Mouse (Mus musculus): Measurements from ENCODE around the gene Ubald2.
"Not testable (repeated sequence)": the region's sequence is repeated elsewhere in the genome, so short reads cannot be mapped to it uniquely, and the experiment has no call there.

Ubald2 gene

DNA sequence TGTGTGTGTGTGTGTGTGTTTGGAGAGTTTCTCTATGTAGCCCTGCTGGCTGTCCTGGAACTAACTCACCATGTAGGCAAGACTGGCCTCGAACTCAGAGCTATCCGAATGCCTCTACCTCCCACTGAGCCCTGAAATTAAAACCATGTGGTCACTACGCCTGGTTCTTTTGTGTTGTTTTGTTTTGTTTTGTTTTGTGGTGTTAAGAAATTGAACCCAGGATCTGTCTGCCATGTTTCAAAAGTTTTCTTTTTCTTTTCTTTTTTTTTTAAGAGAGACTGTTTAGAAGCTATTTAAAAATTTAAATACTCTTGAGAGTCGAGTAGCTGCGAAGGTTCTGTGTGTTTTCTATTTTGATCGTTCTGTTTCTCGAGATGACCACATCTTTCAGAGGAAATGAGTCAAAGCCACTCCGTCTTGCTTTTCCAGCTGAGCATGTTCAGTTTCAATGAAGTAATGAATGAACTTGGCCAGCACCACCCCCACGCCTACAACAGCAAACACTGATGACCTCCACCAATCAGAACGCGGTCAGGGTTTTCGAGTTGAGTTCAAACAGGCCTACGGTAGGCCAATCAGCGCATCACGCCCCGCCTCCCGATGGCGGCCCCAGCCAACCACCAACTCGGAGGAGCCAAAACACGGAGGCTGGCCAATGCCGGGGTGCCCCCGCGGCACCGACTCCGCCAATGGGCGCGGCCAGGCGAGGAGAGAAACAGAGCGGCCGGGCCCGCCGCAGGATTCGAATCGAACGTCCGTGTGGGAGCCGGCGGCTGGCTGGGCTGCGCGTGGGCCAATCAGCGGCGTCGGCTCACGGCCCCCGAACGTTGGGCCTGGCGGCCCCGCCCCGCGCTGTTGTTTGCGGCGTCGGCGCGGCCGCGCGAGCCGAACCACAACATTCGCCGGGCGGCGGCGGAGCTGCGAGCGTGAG is at the start of gene Ubald2:
Gene Ubald2 (plus strand): TSS at position 739 of the 931 bp plus-strand sequence.
- in situ Hi-C loops (cut with MboI; ENCODE audit: unreplicated experiment in 2 of 2): no loop called here

DNA sequence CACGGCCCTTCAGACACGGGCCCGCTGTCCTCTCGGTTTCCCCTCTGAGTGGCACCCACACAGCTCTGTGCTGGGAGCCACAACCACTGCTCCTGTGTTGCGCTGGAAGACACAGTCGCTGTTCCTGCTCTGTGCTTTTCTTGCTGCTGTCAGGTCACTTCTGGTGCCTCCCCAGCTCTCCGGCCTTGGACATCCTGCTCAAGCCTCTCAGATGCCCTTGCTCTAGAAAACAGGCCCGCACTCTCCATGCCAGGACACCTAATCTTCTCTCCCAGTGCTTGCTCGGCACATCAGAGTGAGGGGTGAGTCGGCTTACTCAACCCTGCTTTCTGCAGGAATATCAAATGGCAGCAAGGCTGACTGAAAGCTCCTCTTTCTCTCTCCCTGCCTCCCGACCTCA is 49.7 kb upstream of the Ubald2 start:
- in situ Hi-C loops (cut with MboI; ENCODE audit: unreplicated experiment in 2 of 2): no loop called here

DNA sequence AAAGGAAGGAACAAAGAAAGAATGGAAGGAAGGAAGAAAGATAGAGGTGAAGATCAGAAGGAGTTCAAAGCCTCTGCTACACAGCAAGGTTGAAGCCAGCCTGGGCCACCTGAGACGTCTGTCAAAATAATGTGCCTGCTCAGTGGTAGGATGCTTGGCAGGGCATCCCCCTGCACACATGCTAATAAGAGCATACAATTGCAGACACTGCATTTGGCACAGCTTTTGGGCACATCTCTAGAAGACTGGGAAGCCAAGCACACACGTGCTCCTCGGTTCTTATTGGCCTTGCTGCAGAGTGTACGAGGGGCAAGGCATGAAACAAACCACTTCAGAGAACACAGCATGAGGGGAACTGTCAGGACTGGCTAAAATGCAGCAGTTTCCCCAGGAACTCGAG is 47.9 kb upstream of the Ubald2 start:
- in situ Hi-C loops (cut with MboI; ENCODE audit: unreplicated experiment in 2 of 2): no loop called here

DNA sequence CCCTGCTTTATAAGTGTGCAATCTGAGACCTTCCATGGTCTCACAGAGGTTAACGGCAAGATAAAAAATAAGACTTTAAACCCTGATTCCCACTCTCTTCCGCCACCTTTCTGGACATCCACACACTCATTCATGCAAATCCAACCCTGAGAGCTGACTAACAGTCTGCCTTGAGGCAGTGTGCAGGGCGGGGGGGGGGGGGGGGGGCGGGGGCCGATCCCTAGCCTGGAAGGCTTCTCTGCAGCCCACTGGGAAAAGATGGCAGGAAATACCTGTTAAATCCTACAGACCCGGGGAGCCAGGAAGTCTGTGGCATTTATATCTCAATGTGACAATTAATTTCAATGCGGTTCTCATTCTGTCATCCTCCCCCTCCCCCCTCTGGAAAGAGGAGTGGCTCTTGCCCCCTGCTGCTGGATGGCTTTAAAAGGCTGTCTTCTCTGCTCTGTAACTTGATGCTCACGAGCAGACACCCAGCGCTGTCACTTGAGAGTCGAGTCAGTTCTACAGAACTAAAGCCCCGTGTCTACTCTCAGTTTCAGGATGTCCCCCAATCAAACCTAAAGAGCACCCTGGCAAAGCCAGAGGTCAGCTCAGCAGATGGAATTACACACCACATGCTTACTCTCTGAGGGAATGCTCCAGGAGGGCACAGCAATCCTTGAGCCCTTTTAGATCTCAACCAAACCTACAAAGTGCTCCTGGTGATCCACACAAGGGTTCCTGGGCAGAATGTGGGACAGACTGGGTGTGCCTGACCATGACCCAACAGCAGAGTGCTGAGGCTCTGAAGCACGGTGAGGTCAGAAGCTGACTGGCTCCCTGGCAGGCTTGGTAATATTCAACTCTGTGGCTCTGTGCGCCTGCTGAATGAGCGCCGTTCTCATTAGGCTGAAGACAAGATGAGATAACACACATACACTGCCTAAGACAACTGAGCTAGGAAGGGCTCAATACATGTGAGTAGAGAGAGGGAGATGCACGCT is 46.5 kb upstream of the Ubald2 start:
- in situ Hi-C loops (cut with MboI; ENCODE audit: unreplicated experiment in 2 of 2): no loop called here

DNA sequence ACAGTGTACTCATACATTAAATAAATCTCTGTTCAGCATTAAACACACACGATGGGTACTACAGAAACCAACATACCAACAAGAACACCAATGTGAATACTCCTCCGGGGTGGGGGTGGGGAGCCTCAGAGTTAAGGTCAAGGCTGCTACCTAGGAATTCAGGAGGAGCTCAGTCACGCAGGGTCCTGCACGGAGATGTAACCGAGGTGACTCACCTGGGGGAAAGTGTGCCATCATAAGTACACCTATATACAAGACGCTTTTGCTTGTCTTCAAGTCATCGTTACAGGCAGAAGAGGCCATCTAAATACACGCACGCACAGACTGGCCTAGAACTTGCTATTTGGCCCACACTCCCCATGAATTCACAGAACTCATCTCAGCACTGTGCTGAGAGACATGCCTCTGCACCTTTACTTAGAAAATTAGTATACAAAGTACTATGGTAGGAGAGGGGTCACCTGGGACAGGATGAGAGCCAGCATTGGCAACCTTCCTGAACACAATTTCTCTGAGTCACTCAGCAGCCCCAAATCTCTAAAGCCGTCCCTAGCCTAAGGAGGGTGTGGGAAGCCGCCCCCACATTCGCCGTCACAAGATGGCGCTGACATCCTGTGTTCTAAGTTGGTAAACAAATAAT is 44.9 kb upstream of the Ubald2 start:
- in situ Hi-C loops (cut with MboI; ENCODE audit: unreplicated experiment in 2 of 2): no loop called here

DNA sequence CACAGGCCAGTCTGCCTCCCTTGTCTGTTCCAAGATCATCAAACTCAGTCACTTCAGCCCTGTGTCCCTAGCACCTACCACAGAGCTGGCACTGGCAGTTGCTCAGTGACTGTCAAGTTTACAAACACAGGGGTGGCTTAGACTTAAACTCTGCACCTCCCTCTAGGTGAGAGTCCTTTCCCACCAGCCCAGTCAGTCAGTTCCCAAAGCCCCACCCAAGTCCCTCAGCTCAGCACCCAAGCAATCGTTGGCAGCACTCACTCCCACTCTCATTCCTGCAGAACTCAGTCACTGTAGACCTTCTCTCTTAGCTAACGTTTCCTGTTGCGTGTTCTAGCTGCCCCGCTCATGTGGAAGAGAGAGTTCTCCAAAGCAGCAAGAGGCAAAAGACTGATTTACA is 39.1 kb upstream of the Ubald2 start:
- in situ Hi-C loops (cut with MboI; ENCODE audit: unreplicated experiment in 2 of 2): loop anchor here (5.0 kb wide), 1 partner anchor 53 kb away; no protein-coding TSS in a partner anchor

DNA sequence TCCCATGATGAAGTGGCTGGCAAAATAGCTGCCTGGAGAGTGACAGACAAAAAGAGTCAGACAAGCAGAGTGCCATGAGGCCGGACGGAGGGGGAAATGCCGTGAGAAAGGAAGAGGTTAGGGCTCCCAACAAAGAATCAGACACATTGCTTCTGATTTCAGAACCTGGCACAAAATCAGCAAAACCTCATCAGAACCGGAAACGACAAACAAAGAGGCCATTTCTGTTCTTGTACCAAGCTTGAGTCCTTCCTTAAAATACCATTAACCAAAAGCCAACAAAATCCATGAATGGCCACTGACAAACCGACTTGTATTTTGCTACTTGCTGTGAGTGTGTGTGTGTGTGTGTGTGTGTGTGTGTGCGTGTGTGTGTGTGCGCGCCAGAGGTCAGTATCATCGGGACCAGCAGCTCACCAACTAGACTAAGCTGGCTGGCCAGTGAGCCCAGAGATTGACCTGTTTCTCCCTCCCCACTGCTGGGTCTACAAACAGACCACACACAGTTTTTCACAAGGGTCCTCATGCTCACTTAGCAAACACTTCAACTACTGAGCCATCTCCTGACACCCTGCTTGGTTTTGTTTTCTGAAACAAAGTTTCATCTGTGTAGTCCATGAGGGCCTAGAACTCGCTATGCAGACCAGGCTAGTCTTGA is 37.5 kb upstream of the Ubald2 start:
- in situ Hi-C loops (cut with MboI; ENCODE audit: unreplicated experiment in 2 of 2): loop anchor here (5.0 kb wide), 1 partner anchor 51 kb away; no protein-coding TSS in a partner anchor

DNA sequence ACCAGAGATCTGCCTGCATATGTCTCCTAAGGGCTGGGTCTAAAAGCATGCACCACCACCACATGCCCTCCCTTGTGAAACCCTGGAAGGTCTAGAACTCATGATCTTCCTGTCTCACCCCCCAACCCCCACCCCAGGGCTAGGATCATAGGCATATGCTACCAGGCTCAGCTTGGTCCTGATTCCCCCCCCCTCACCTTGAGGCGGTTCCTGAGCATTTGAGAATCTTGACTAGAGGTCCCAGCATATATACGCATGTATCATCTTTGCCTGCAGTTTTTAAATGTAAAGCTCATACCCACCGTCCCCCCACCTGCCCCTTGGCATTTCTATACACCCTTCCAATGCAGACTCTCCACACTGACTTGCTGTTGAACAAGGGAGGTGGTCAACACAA is 37.0 kb upstream of the Ubald2 start:
- in situ Hi-C loops (cut with MboI; ENCODE audit: unreplicated experiment in 2 of 2): loop anchor here (5.0 kb wide), 1 partner anchor 50 kb away; no protein-coding TSS in a partner anchor

DNA sequence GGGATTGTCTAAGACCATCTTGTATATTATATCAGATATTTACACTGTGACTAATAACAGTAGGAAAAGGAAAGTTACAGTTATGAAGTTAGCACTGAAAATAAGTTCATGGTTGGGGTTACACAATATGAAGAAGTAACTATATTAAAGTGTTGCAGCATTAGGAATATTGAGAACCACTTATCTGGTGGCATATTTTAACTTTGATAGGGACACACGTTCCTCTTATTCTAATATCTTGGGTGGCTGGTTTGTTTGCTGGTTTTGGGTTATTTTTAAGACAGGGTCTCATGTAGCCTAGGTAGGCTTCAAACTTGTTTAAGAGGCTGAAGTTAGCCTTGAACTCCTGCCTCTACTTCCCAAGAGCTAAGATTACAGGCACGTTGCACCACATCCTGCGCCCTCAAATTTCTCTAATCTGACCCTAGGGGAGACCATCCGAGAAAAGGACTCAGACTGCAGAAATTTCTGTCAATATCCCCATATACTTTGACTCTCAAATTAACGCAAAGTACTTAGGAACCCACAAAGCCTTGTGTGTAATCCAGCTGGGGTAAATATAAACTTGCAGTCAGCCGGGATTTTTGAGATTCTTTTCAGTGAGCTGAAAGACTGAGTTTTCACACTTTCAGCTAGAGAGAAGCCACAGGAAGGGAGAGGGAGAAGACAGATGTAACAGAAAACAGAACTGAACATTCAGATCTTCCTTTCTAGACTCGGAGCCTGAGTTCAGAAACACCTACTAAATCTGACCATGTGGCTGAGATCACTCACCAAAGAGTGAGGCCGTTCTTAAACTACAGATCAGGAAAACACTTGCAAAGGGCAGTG is 36.2 kb upstream of the Ubald2 start:
- in situ Hi-C loops (cut with MboI; ENCODE audit: unreplicated experiment in 2 of 2): loop anchor here (5.0 kb wide), 1 partner anchor 50 kb away; no protein-coding TSS in a partner anchor

DNA sequence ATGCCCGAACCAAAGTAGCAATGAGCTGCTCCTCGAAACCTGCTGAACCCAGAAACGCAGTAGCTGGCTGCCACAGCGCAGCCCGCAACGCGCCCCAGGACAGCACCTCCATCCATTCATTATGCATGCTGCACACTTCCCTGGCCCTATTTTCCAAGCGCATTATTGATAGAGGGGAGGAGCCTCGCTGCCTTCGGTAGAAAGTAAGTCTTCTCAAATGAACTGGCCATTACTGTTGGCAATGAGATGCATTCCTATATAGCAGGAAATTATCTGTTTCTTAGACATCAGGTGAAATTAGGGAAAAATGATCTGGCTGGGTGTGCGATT is 35.6 kb upstream of the Ubald2 start:
- in situ Hi-C loops (cut with MboI; ENCODE audit: unreplicated experiment in 2 of 2): loop anchor here (5.0 kb wide), 1 partner anchor 49 kb away; no protein-coding TSS in a partner anchor

DNA sequence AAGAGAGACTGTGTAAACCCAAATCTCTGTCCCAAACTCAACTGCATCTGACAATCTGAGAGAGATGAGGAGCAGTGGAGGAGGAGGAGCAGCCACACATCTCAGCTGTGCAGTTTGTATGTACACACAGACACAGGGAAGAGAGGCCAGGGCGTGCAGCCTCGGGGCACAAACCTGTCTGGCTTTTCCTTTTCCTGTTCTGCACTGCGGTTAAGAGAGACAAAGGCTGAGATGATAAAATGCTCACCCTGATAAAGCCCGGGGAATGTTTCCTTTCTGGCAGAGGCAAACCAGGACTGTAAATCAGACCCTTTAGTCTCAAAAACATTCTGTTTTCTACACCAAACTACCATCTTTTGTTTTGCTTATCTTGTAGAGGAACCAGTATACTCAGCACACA is 33.3 kb upstream of the Ubald2 start:
- in situ Hi-C loops (cut with MboI; ENCODE audit: unreplicated experiment in 2 of 2): no loop called here

DNA sequence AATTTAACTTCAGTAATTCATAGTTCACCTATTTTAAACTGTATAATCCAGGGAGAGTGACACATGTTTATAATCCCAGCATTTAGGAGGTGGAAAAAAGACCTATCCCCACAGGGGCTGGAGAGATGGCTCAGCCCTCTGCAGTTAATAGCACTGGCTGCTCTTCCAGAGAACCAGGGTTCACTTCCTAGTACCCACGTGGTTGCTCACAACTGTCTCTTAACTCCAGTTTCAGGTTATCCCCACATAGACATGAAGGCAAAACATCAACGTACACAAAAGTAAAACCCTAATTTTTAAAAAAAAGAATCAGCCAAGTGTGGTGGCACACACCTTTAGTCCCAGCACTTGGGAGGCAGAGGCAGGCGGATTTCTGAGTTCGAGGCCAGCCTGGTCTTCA is 28.3 kb upstream of the Ubald2 start:
- in situ Hi-C loops (cut with MboI; ENCODE audit: unreplicated experiment in 2 of 2): no loop called here

DNA sequence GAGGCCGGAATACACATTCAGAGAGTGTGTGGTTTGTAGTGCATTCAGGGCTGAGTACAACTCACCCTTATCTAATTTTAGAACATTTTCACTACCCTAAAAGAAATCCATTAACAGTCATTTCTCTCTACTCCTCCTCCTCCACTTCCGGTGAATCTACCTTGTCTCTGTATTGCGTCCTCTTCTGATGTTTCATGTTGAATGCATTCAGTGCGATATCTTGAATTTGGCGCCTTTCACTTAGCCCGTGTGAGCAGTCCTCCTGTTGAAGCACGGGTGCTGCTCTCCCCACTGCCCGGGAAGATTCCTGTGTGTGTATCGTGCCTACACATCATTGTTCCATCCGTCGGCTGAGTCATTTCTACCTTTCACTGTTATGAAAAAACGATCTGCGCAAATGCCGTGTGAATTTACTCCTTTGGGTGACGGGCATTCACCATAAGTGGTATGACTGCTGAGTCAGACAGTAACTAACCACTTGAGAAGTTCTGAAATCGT is 27.6 kb upstream of the Ubald2 start:
- in situ Hi-C loops (cut with MboI; ENCODE audit: unreplicated experiment in 2 of 2): no loop called here

DNA sequence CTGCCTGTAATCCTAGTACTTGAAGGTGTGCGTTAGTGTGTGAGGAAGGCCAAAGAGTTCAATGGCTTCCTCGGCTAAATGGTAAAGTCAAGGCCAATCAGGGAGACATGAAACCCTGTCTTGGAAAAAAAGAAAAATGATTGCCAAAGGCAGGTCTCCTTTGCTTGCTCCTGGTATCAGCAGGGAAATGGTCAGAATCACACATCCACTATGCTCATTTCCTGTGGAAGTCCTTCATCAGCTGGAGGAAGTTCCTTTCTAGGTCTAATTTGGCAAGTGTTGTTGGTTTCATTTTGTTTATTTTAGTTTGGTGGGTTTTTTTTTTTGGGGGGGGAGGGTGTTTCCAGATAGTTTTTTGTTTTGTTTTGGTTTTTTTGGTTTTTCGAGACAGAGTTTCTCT is 24.9 kb upstream of the Ubald2 start:
- in situ Hi-C loops (cut with MboI; ENCODE audit: unreplicated experiment in 2 of 2): no loop called here

DNA sequence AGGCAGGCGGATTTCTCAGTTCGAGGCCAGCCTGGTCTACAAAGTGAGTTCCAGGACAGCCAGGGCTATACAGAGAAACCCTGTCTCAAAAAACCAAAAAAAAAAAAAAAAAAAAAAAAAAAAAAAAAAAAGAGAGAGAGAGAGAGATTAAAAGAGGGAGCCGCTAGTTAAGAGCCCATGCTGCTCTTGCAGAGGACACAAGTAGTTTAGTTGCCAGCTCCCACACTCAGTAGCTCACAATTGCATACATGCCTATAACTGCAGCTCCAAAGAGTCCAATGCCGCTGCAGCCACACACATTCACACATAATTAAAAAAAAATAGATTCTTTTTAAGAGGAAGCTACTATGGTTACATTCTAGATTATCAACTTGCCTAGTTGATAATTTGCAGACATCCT is 23.5 kb upstream of the Ubald2 start:
- in situ Hi-C loops (cut with MboI; ENCODE audit: unreplicated experiment in 2 of 2): not testable (repeated sequence)

DNA sequence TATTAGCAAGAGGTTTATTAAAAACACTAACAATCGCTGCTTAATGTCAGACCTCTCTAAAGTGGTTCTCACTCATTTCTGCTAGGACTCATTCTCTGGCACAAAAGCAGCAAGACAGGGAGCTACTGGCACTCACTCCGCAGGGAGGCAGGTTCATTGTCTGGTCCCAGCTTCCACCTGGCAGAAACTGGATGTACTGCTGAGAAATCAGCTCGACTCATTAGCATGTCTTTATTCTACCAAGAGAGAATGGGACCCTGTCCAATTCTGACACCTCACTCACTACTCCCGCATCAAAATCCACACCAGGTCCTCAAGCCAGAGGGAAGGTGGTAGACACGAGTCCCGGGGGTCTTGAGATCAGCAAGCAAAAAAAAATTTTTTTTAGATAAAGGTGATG is 22.3 kb upstream of the Ubald2 start:
- in situ Hi-C loops (cut with MboI; ENCODE audit: unreplicated experiment in 2 of 2): no loop called here

DNA sequence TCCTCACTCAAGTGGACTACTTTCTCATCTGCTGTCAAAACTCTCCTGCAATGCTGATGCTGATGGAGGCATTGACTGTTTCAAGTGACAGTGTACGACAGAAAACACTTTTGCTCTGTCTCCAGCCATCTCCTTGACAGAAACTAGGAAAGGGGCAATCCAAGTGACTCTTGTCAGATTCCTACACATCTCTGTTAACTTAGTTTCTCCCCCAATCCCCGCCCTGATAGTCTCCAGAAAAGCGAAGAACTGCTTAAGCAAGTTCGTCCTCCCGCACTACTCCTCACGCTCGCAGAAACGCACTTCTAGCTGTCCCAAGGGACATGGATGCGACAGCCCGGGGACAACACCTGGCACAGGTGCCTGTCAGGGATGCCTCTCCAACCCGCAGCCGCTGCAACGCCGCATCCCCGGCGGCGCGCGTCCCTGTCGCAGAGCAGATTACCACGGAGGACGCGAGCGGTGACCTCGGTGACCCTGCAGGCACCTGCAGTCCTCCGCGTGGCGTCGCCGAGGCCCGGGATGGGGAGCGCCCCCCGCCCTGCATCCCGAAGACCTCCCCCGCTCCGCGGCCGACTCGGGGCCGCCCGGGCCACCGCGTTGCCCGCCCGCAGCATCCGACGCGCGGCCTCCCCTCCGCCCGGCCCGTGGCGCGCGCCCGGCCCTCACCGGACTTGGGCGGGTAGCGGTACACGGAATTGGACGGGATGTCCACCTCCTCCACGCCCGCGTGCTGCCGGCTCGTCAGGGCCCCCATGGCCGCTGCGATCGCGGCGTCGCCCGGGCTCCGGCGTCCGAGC is 21.7 kb upstream of the Ubald2 start:
- in situ Hi-C loops (cut with MboI; ENCODE audit: unreplicated experiment in 2 of 2): no loop called here

DNA sequence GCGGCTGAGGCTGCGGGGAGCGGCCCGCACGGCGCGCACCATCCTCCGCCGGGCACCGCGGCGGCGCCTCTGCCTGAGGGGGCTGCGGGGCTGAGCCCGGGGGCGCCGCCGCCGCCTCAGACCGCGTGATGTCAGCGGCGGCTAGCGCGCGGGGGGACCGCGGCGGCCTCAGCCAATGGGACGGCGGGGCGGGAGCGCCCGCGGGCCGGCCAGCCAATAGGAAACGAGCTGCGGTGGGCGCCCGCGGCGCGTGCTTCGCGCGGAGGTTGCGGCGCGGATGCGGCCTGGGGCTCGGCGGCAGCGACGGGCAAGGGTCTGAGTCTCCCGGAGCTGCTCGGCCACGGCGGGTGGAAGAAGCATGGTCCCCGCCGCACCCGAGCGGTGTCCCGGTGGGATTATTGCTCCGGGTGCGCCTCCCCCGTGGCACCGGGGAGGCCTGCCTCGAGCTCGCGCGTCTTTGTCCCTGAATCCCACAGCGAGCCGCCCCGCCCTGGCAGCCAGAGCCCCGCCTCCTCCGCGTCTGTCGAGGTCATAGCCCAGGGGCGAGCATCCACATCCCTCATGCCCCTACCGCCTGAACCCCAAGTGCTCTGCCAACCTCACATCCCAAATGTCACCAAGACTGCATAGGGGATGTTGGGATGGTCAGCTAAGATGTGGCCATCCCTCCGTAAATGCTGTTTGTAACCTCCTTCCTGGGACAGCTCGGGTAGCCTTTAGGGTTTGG is 20.8 kb upstream of the Ubald2 start, which contains the start of gene Rnf157:
Gene Rnf157 (minus strand): TSS at position 129 of the 727 bp plus-strand sequence.
- in situ Hi-C loops (cut with MboI; ENCODE audit: unreplicated experiment in 2 of 2): no loop called here

Measured in v-Abl transformed pro-B cells (cell line).